Mouse (Mus musculus): ENCODE measurements at regions not wholly inside any gene's neighbourhood (a gene's known extent, or its start where the extent isn't known, plus 50 kb on each side); places are given as distances from the start of the nearest gene placed in this dataset.

DNA sequence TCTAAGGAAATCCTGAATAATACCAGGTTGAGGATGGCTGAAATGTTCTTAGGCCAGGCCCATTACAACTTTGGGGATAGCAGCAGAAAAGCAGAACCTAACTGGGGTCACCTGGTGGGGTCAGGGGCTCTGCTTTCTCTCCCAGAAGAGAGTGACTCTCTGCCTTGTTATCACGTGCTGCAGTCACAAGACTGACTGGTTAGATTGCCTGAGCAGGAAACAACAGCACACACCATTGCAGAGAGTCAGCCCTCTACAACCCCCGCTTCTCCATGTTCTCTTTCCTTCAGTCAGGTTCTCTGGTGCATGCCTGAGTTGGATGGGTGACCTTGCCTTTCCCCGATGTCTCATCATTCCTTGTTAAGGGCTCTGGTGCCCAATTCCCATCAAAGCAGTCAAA is 91.2 kb upstream of the Hsd17b12 start:
- no peak for DNase-seq (ENCODE audit: extremely low spot score in 1 of 2, low spot score in 1 of 2)

DNA sequence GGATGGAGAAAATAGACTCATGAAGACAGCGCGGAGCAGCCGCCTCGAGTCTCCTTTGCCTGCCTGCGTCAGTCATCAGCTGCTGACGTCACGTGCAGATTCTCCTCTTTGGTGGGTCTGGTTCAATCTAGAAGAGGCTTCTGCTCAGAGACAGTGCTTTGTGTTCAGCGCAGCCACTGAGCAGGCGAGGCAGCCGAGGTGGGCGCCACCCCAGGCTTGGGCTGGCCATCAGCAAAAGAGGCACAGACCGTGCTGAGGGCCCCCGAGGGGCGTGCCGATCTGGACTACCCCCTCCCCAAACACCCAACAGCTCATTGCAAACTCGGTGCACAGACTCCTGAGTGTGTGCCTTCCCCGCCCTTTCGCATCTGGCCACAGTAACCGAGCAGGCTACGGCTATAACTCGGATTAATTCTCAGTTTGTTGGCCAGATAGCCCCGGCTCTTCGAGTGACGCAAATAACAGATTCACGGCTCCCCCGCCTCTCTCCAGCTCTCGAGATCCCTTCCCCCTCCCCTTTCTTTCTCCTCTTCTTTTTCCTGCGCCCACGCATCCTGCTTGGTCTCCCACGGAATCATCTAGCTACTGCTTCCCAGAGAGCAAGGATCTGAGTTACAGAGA is 89.2 kb upstream of the Hsd17b12 start:
- peak; percentile 81 to 84 for DNase-seq (ENCODE audit: extremely low spot score in 1 of 2, low spot score in 1 of 2)

DNA sequence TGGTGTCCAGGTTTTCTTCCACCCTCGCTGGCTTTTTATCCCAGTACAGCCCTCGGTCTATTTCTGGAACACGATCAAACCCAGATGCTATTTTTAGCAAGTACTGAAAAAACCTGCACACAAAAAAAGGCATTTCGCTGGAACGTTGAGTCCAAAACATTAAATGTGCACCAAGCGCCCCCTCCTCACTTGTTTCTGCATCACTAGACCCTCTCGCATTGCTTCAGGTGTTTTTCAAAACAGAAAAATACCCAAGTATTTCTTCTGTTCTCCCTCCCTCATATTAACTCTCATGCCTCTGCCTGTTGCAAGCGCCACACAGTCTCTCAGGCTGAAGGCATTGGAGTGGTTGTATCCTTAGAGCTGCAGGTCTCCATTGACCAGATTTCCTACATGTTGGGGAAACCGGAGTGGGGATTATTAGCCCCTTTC is 88.4 kb upstream of the Hsd17b12 start:
- DNase-seq (ENCODE audit: extremely low spot score in 1 of 2, low spot score in 1 of 2) = no peak

DNA sequence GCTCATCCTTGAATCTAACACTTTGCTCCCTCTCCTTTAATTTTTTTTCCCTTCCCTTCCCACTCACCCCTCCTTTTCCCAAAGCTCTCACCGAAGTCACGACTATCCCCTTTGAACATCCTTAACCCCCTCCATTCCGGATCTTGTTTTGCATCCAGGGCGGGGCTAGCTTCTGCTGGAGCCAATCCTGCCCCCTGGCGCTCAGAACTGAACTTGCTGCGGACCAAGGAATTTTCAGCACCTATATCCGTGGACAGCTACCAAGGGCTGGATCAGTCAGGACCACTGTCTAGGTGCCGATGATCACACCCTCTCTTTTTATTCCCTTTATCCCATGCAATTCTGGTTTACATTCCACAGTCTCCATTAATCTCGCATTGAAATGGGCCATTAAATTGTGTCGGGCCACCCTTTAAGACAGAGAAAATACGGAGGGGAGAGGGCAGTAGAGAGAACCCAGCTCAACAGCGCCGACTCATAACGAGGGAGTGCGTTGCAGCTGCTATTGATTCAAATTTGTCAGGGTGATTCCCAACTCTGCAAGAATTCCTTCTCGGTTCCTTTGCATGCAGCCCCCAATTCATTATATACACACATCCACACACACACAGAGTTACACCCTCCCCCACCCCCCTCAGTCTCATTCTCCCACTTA is 87.7 kb upstream of the Hsd17b12 start:
- peak; percentile 81 to 93 for DNase-seq (ENCODE audit: extremely low spot score in 1 of 2, low spot score in 1 of 2)

DNA sequence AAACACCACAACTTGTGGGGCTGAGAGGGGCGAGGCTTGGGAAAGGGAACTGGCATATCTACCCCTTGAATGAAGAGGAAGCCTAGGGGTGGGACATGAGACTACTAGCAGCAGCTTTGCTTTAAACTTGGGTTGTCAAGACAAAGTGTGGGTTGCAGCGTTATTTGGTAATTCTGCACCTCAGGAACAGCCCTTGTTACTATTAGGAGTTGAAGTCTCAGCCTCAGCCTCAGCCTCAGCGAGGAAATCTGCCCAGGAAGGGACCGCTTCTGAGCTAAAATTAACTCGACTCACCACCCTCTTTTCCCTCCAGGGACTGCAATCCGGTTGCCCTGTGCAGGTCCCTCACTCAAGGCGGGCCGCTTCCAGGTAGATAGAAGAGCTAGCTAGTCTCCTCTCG is 86.4 kb upstream of the Hsd17b12 start:
- DNase-seq (ENCODE audit: extremely low spot score in 1 of 2, low spot score in 1 of 2) = peak in 1 of 2 experiments; percentile 53

DNA sequence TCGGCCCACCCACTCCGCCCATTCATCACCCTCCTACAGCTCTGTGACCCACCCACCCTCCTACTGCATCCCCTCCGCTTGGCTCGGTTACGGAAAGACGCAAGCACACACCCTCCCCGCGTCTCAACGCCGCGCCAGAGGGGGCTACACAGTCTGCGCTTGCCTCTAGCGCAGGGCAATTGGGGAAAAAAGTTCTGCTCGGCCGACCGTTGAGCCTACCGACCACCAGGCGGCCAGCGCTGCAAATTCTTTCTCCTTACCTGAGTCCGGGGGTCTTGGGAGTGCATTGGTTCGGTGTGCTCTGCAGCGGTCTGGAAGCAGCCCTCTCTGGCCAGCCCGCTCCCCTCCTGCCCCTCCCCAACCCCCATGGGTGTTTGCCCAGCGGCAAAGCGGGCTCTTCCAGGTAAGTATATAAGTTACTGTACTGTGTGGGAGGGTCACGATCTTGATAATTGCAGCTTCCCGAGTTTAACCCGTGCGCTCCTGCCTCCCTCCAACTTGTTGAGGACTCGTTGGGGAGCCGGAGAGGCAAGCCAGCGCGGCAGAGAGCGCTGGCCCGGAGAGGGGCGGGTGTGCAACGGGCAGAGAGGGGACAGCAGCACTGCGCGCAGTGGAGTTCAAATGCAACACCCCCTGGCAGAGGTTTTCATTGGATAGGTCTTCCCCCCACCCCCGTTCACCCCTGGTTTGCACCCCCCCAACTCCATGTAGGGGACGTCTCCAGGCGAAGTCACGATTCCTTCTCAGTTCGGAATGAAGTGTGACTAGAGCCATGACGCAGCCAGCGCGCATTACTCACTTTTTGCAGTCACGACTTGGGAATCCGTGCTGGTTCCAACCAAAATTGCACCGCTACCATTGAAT is 85.5 kb upstream of the Hsd17b12 start:
- DNase-seq (ENCODE audit: extremely low spot score in 1 of 2, low spot score in 1 of 2) = peak; percentile 53 to 73

DNA sequence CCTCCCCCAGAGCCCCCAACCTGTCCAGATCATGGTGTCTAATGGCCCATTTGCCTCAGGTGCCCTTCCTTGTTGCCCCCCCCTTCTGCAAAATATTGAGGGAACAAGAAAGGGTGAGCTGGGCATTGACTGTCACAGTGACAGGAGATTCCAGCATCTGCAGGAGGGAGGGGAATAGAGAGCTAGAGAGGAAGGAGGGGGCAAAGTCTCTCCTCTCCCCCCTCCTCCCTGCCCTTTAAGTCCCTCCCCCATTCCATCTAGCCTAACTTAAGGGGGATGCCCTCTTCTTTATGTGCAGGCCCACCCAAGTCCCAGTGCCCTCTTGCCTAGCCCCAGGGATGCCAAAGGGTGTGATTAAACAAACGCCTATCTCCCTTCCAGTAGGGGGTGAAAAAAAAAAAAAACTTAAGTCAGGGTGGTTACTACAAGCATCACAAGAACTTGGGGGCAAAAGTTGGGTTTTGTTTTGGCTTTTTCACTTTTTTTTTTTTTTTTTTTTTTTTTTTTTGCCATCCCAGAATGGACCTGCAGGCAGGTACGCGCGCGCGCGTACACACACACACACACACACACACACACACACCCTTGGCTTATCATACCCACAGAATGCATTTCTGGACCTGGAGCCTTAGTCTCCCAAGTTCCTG is 84.8 kb upstream of the Hsd17b12 start:
- peak in 1 of 2 experiments; percentile 16 for DNase-seq (ENCODE audit: extremely low spot score in 1 of 2, low spot score in 1 of 2)

DNA sequence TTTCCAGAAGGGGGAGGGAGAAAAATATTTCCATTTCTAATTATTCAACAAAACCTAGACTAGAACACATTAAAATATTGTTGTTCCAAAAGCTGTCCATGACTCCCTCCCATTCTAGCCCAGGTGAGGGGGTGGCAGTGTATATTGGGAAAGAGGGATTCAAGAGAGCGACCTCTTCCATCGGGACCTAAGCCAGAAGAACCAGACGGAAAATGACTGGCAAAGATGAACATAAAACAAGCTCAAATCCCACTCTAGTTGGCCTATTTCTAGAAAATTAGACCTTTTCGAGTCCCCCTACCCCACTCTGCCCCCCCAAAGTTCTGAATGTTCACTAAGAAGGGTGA is 84.3 kb upstream of the Hsd17b12 start:
- no peak for DNase-seq (ENCODE audit: extremely low spot score in 1 of 2, low spot score in 1 of 2)

DNA sequence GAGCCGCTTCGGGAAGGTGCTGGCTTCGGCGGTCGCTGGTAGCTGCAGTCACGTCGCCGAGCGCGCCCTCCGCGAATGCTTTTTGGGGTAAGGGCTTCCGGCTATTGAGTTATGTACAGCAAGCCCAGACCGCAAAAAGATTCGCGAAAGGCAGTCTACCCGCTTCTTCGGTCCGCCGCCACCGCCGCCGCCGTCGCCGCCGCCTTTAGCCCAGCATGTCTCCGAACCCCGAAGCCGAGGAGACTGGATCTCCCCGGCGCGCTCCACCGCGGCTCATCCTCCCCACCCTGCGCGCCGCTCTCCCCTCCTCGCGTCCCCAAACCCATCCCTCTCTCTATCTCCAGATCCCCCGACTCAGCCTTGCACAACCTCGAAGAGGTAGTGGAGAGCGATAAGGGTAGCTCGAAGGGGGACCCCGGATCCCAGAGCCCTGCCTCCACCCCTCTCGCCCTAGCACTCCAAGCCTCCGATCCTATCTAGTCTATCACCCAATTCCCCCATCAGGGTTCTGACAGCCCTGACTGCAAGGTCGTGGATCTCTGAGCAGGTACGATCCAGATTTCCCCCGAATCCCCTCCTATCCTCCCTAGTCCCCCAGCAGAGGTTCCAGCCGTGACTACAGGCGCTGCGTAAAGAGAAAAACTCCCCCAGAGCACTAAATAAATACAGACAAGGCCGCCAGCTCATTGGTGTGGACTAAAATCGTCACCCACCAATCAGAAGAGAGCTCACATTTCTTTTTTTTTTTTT is 83.7 kb upstream of the Hsd17b12 start:
- peak; percentile 70 to 87 for DNase-seq (ENCODE audit: extremely low spot score in 1 of 2, low spot score in 1 of 2)

DNA sequence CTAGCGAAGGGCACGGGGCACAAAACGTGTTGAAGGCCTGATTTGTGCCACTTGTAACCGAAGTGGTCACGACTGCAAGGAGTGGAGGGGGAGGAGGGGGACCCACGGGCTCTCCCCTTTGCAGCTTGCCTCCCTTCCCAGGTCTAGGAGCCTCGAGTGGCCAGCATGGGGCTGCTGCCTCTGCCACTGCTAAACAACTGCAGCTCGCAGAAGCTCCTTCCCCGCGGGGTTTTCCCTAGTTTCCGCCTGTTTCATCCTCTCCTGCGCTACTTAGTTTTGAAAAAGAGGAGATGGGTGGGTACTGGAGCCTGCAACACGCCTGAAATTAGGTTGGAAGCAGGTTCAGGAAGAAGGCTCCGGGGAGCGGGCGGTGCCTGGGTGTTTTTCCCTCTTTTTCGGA is 82.6 kb upstream of the Hsd17b12 start:
- peak in 1 of 2 experiments; percentile 10 for DNase-seq (ENCODE audit: extremely low spot score in 1 of 2, low spot score in 1 of 2)

DNA sequence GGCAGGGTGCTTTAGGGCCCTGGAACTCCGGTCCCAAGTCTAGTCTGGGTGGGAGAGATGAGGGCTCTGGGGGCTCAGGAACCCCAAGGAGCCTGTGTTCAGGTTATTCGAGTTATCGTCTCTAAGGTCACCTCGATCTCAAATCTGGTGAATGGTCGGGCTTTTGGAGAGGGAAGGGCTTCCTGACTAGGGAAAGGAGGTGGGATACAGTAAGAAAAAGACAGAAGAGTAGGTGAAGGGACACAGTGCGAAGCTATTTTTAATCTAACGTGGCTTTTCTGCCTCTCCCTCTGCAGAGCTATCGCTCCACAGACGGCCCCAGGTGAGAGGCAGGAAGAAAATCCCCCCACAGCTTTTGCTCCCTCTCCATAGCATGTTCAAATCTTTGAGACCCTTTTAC is 81.8 kb upstream of the Hsd17b12 start:
- DNase-seq (ENCODE audit: extremely low spot score in 1 of 2, low spot score in 1 of 2) = no peak

DNA sequence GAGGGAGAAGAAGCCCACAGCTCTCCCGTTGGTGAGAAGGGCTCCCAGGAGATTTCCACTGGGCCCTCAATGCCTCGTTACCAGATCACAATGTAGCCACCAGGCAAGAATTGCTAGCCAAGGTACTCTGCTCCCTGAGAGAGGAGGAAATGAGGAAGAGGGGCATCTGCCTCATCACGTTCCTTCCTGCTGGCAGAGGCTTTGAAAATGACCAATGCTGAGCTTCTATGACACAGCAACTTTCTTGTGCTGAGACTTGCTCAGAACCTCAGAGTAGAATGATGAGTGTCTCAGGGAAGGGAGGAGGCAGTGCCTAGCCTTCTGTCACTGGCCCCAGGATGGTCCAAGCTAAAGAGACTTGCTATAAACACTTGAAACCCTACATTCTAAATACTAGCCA is 78.7 kb upstream of the Hsd17b12 start:
- no peak for DNase-seq (ENCODE audit: extremely low spot score in 1 of 2, low spot score in 1 of 2)

DNA sequence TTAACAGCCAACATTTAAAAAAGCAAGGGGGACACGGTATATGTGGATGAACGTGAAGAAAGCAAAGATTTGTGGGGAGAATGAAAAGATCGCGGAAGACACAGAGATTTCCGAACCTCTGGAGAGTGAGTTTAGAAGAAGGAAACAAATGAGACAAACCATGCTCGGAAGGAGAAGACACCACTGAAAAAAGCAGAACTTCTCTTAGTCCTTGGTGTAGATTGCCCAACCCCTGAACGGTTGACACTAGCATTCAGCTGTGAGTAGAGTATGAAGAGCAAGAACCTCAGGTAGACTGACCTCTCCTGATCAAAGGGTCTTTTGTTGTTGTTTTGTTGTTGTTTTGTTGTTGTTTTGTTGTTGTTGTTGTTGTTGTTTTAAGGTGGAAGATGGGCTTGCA is 75.8 kb upstream of the Hsd17b12 start:
- DNase-seq (ENCODE audit: extremely low spot score in 1 of 2, low spot score in 1 of 2) = no peak

DNA sequence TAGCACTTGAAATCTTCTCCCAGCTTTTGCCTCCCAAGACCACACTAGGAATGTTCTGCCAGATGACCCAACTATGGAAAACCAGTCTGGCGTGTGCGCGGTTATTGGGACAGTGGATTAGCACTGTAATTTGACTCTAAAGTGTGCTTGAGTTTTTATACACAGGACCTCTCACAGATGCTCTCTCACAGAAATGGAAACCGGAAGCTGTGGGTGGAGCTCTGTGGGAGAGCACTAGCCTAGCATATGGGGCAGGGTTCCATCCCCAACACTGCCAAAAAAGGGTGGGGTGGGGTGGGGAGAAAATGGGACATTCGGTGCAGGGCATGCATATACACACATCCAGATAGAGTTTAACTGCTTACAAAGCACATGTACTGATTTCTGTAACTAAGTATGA is 61.7 kb upstream of the Hsd17b12 start:
- peak in 1 of 2 experiments; percentile 36 for DNase-seq (ENCODE audit: extremely low spot score in 1 of 2, low spot score in 1 of 2)

DNA sequence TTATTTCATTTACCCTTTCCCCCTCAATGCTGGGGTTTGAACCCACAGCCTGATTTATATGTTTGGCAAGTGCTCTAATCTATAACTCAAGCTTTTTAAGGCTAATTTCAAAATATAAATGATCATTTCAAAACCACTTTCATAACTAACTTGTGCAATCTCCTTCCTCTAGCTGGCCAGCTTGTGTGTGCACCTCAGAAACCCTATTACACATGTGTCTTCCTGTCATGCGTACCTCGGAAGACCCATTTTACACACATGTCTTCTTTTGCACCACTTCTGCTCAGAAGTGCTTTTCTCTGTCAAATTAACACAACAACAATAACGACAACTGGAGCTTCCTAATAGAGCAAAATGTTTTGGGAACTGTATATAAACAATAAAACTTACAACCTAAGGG is 59.7 kb upstream of the Hsd17b12 start:
- DNase-seq (ENCODE audit: extremely low spot score in 1 of 2, low spot score in 1 of 2) = no peak

DNA sequence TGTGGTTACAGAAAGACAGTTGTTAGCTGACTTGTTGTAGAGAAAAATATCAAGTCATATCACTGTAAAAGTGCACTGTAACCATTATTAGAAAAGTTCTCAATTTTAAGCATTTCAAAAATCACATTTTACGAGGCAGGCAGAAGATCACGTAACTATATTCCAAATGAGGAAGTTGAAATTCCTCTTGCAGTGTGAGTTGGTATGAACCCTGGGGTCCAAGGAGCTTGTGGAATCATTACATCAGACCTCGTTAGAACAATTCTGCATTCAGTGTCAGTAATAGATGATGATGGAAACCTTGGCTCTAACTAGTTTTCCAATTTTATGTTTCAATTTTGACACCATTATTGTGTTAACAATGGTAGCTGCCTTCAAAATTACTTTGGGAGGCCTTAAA is 57.7 kb upstream of the Hsd17b12 start:
- no peak for DNase-seq (ENCODE audit: extremely low spot score in 1 of 2, low spot score in 1 of 2)

Measured in frontal cortex, adult 2 months (tissue).